Mouse (Mus musculus) gastrocnemius, postnatal 36 days (tissue): ENCODE measurements around the gene Cdon. TPM values are rescaled to one million over a fixed set of nuclear protein-coding genes. Genes with fewer than 3 reads are reported as not detected.

ENCODE experiments used
- DNase-seq, 2 experiments: peaks; one replicate each; pipeline ENCODE4 v3.0.0; 2022
- intact Hi-C: fragments of 180-260 bp; cut with DNase I; formaldehyde crosslinking; loops from one replicate; pipeline ENCODE4 v1.15.1; 2025
- total RNA-seq, 2 experiments: library from RNA; stranded (reverse); gene quantifications; 2 replicates each; pipeline ENCODE4 v1.2.3; 2021

Cdon gene
- total RNA-seq, 2 experiments from 2014 or later = 12.8 to 14.0 TPM

- DNase-seq = no peak
- intact Hi-C loops = no loop called here
These were observed 114.2 kb downstream of the Cdon start for GRCm38 (mm10) chr9:35535110-35535509.

- intact Hi-C loops = no loop called here
- no peak for DNase-seq
These were observed 114.9 kb downstream of the Cdon start for GRCm38 (mm10) chr9:35535876-35536275.

- intact Hi-C loops = loop anchor here (2.0 kb wide), 1 partner anchor 254 kb away; no protein-coding TSS in a partner anchor
- DNase-seq = no peak
These were observed 118.2 kb downstream of the Cdon start for GRCm38 (mm10) chr9:35539001-35539750.

GRCm38 (mm10) chr9:35541024-35541423, 120.1 kb downstream of the Cdon start:
- intact Hi-C loops = no loop called here
- no peak for DNase-seq

- peak; percentile 56 to 73 for DNase-seq
- intact Hi-C loops = no loop called here
These were observed 120.6 kb downstream of the Cdon start for GRCm38 (mm10) chr9:35541488-35541887.

GRCm38 (mm10) chr9:35541941-35542340, 121.0 kb downstream of the Cdon start:
- intact Hi-C loops = no loop called here

GRCm38 (mm10) chr9:35543099-35543860, 122.4 kb downstream of the Cdon start:
- intact Hi-C loops = no loop called here
- no peak for DNase-seq

More at GRCm38 (mm10) chr9:35541941-35542340, 121.0 kb downstream of the Cdon start:
- no peak for DNase-seq

- intact Hi-C loops = no loop called here
- DNase-seq = no peak
These were observed 123.7 kb downstream of the Cdon start for GRCm38 (mm10) chr9:35544666-35545065.

- intact Hi-C loops = no loop called here
- no peak for DNase-seq
These were observed 124.8 kb downstream of the Cdon start for GRCm38 (mm10) chr9:35545704-35546103.

GRCm38 (mm10) chr9:35546745-35547144, 125.8 kb downstream of the Cdon start:
- intact Hi-C loops = no loop called here
- DNase-seq = no peak

GRCm38 (mm10) chr9:35548455-35548854, 127.5 kb downstream of the Cdon start:
- intact Hi-C loops = no loop called here
- DNase-seq = no peak

- no peak for DNase-seq
- intact Hi-C loops = no loop called here
These were observed 135.7 kb downstream of the Cdon start for GRCm38 (mm10) chr9:35556494-35557102.

Other genes with a start within 250 kb of the Cdon start
- gene Dcps, start 245.1 kb upstream of the Cdon start, total RNA-seq = 1 to 10 TPM; 6.0 to 6.8 TPM
- 100 to 1,000 TPM; 190 to 215 TPM for gene Srpr, start 221.0 kb upstream of the Cdon start, total RNA-seq
- 10 to 100 TPM; 27.3 to 32.1 TPM for gene Tirap, start 220.8 kb upstream of the Cdon start, total RNA-seq
- gene Foxred1, start 210.1 kb upstream of the Cdon start, total RNA-seq = 10 to 100 TPM; 17.8 to 24.4 TPM
- 10 to 100 TPM; 21.6 to 23.6 TPM for gene Fam118b, start 153.3 kb upstream of the Cdon start, total RNA-seq
- gene Rpusd4, start 153.3 kb upstream of the Cdon start, total RNA-seq = 1 to 10 TPM; 6.7 to 7.4 TPM
- not detected for gene Gm1113, start 97.1 kb downstream of the Cdon start, total RNA-seq
- gene Ddx25, start 137.4 kb downstream of the Cdon start, total RNA-seq = not detected
- gene Pus3, start 137.5 kb downstream of the Cdon start, total RNA-seq = 1 to 10 TPM; 6.8 to 8.5 TPM
- not detected for gene Pate2, start 149.2 kb downstream of the Cdon start, total RNA-seq
- gene Hyls1, start 149.3 kb downstream of the Cdon start, total RNA-seq = under 1 TPM; 0.94 to 0.99 TPM
- gene Pate4, start 190.8 kb downstream of the Cdon start, total RNA-seq = not detected
- gene Pate3, start 227.1 kb downstream of the Cdon start, total RNA-seq = not detected